Mouse (Mus musculus) CH12F3 (cell line): ENCODE measurements at regions not wholly inside any gene's neighbourhood (a gene's known extent, or its start where the extent isn't known, plus 50 kb on each side); places are given as distances from the start of the nearest gene placed in this dataset.

Source experiments
- in situ Hi-C: fragments of 300-500 bp; cut with MboI; formaldehyde crosslinking; loops from 2 replicates; pipeline ENCODE4 v1.14.3; 2020; ENCODE audit warnings: low sequenced_read_pairs

GRCm38 (mm10) chr3:63553426-63553825 lies 69.7 kb upstream of the Gm34302 start:
- in situ Hi-C loops, result loop anchor here (25.0 kb wide), 1 partner anchor 1284 kb away; the partner anchor contains the start of gene Vmn2r7

- in situ Hi-C loops, result loop anchor here (25.0 kb wide), 1 partner anchor 1286 kb away; the partner anchor contains the start of gene Vmn2r7
Measured at GRCm38 (mm10) chr3:63551661-63552060, 68.0 kb upstream of the Gm34302 start.

GRCm38 (mm10) chr3:63542638-63543408 lies 59.1 kb upstream of the Gm34302 start:
- in situ Hi-C loops, result no loop called here

DNA sequence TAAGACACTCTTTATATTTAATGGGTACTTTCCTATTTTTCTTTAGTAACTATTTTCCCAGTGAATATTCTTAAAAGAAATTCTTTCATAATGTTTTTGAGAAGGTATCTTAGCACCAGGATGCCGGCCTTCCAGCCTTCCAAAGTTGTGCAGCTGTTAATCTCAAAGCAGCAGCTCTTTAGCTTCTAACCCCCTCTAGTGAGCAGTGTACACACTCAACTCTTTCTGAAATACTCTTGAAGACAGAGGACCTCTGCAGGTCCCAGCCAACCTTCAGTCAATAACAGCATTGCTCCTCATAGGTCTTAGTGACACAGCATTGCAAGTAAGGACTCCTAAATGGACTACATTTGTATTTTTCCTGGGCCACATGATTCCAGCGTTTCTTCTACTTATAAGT lies 55.2 kb upstream of the Gm34302 start:
- in situ Hi-C loops, result no loop called here

GRCm38 (mm10) chr3:63534141-63534540 lies 50.5 kb upstream of the Gm34302 start:
- in situ Hi-C loops, result no loop called here
